Mouse (Mus musculus) MEL (cell line): ENCODE measurements around the gene Tmem116.

Source experiments
- CHD2 ChIP-seq: IDR thresholded peaks from 2 replicates; pipeline ENCODE4 v1.6.1; 2011; ENCODE audit warnings: low read length, improper control_type of control experiment
- CTCF ChIP-seq, 3 experiments: IDR thresholded peaks in 2 of 3; conservative IDR thresholded peaks in 1 of 3; 2 replicates each; pipeline ENCODE4 v1.5.1; 2011 to 2012; ENCODE audit warnings: low read length in 3 of 3, low read depth in 2 of 3, mild to moderate bottlenecking in 2 of 3, improper control_type of control experiment in 1 of 3, inconsistent platforms in 1 of 3, mixed read lengths in 1 of 3, moderate library complexity in 1 of 3; ENCODE audit not compliant: control insufficient read depth in 1 of 3, insufficient read depth in 1 of 3, poor library complexity in 1 of 3, severe bottlenecking in 1 of 3
- GABPA ChIP-seq: IDR thresholded peaks from 2 replicates; pipeline ENCODE4 v1.6.1; 2012; ENCODE audit warnings: low read depth, mild to moderate bottlenecking, inconsistent platforms, low read length, improper control_type of control experiment, moderate library complexity
- GATA1 ChIP-seq: IDR thresholded peaks from 2 replicates; pipeline ENCODE4 v1.6.1; 2011; ENCODE audit warnings: low read depth, low read length, improper control_type of control experiment
- JUND ChIP-seq: IDR thresholded peaks from 2 replicates; pipeline ENCODE4 v1.6.1; 2011; ENCODE audit warnings: low read depth, mild to moderate bottlenecking, improper control_type of control experiment, low read length
- POLR2AphosphoS5 ChIP-seq: IDR thresholded peaks from 2 replicates; pipeline ENCODE4 v1.6.1; 2012; ENCODE audit warnings: low read depth, borderline replicate concordance, mild to moderate bottlenecking, inconsistent platforms, low read length, moderate library complexity, mixed read lengths
- RAD21 ChIP-seq: IDR thresholded peaks from 2 replicates; pipeline ENCODE4 v1.6.1; 2011; ENCODE audit warnings: mild to moderate bottlenecking, low read depth, low read length, improper control_type of control experiment
- ZNF384 ChIP-seq: IDR thresholded peaks from 2 replicates; pipeline ENCODE4 v1.6.1; 2012; ENCODE audit warnings: low read depth, mild to moderate bottlenecking, inconsistent platforms, low read length, improper control_type of control experiment

DNA sequence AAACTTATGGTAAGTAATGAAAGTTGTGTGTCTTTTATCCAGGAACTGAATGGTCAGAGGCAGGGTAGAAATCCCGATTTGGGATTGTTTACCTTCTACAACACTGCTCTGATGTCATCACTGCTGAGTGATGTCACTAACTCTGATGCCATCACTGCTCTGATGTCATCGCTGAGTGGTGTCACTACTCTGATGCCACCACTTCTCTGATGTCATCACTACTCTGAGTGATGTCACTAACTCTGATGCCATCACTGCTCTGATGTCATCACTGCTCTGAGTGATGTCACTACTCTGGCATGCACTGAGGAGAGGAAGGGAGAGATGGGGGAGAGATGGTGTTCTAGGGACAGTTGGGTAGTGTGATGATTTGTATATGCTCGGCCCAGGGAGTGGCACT, 110.7 kb downstream of the Tmem116 start:
- TF ChIP-seq POLR2AphosphoS5 = no peak
- no peak for TF ChIP-seq RAD21
- TF ChIP-seq CTCF (IDR thresholded peaks at IDR 0.05 in 2 of 3, conservative IDR thresholded peaks at IDR 0.05 in 1 of 3; ENCODE audit: control insufficient read depth in 1 of 3, insufficient read depth in 1 of 3, low read depth in 2 of 3, low read length in 3 of 3, poor library complexity in 1 of 3, severe bottlenecking in 1 of 3) = no peak
- TF ChIP-seq CHD2 = no peak
- no peak for TF ChIP-seq JUND
- no peak for TF ChIP-seq GABPA
- TF ChIP-seq ZNF384 = no peak
- TF ChIP-seq GATA1 = no peak
